Mouse (Mus musculus) liver, embryonic 14.5 days (tissue): Measurements from ENCODE around the gene Glra1. TPM values are rescaled to one million over a fixed set of nuclear protein-coding genes. Genes with fewer than 3 reads are reported as not detected.

Experiments used
- ATAC-seq: fragments of 200-750 bp; cut with Nextera tagmentation; 2 replicates; pipeline ENCODE4 v1.8.0; 2017; ENCODE audit warnings: moderate number of reproducible peaks, mild to moderate bottlenecking, moderate library complexity; ENCODE audit not compliant: insufficient read depth
- DNase-seq, 3 experiments: peaks; one replicate each; pipeline ENCODE4 v3.0.0-alpha.2; 2012 to 2013; ENCODE audit warnings: low read depth in 3 of 3, low spot score in 3 of 3
- H3K27ac ChIP-seq: fragments of 300-500 bp; sonication (generic); 2 replicates; pipeline ENCODE4 v1.5.1; 2014; ENCODE audit warnings: moderate library complexity, mild to moderate bottlenecking, control low read depth, inconsistent platforms
- H3K27me3 ChIP-seq: fragments of 300-500 bp; sonication (generic); 2 replicates; pipeline ENCODE4 v1.6.1; 2014; ENCODE audit warnings: mild to moderate bottlenecking, low read length, moderate library complexity; ENCODE audit not compliant: control insufficient read depth, insufficient read depth
- H3K36me3 ChIP-seq: fragments of 300-500 bp; sonication (generic); replicated peaks from 2 replicates; pipeline ENCODE4 v1.6.1; 2014; ENCODE audit warnings: low read depth; ENCODE audit not compliant: control insufficient read depth, insufficient read depth
- H3K4me1 ChIP-seq, 2 experiments: fragments of 200-500 bp in 1 of 2; fragments of 300-500 bp in 1 of 2; sonication (generic) in 1 of 2; replicated peaks; 2 replicates each; pipeline ENCODE4 v1.6.1; 2012 to 2014; ENCODE audit warnings: antibody characterized with exemption in 1 of 2, inconsistent platforms in 1 of 2, low read length in 1 of 2; ENCODE audit not compliant: control insufficient read depth in 2 of 2, insufficient read depth in 2 of 2
- H3K4me2 ChIP-seq: fragments of 300-500 bp; sonication (generic); 2 replicates; pipeline ENCODE4 v1.6.1; 2014; ENCODE audit warnings: low read depth, mild to moderate bottlenecking, control low read depth, moderate library complexity
- H3K4me3 ChIP-seq, 2 experiments: fragments of 200-500 bp in 1 of 2; fragments of 300-500 bp in 1 of 2; sonication (generic) in 1 of 2; 2 replicates each; pipeline ENCODE4 v1.5.1; 2012 to 2014; ENCODE audit warnings: low read depth in 2 of 2, low read length in 2 of 2, mild to moderate bottlenecking in 2 of 2, control low read depth in 1 of 2, inconsistent platforms in 1 of 2, moderate library complexity in 1 of 2; ENCODE audit not compliant: insufficient read depth in 1 of 2
- H3K9ac ChIP-seq: fragments of 300-500 bp; sonication (generic); replicated peaks from 2 replicates; pipeline ENCODE4 v1.6.1; 2014; ENCODE audit warnings: mild to moderate bottlenecking, control low read depth, moderate library complexity
- H3K9me3 ChIP-seq: fragments of 300-500 bp; sonication (generic); 2 replicates; pipeline ENCODE4 v1.6.1; 2016; ENCODE audit warnings: low read length, mixed read lengths; ENCODE audit not compliant: control insufficient read depth
- CTCF ChIP-seq: IDR thresholded peaks from 2 replicates; pipeline ENCODE4 v1.5.1; 2016; ENCODE audit warnings: antibody characterized with exemption, low read depth, control low read depth
- EP300 ChIP-seq: IDR thresholded peaks from 2 replicates; pipeline ENCODE4 v1.6.1; 2016; ENCODE audit warnings: antibody characterized with exemption, low read depth
- WGBS: fragments of 180-500 bp; shearing (Covaris S2); extraction: QIAGEN DNeasy Blood & Tissue Kit; methylation state at CpG from one replicate; pipeline ENCODE4 v1.1.7; 2014; ENCODE audit not compliant: insufficient replicate concordance; 5-methylcytosine and 5-hydroxymethylcytosine counted together
- polyA plus RNA-seq, 2 experiments: library from polyadenylated mRNA; depleted of rRNA in 1 of 2; stranded (reverse) in 1 of 2; unstranded in 1 of 2; fragments of >200 nt; fragmentation: Nextera tagmentation in 1 of 2; extraction: Ambion mirVana in 1 of 2; gene quantifications; 2 replicates each; pipeline versions ENCODE4 v1.2.1 to v1.2.3; 2012 to 2014

Glra1 gene
- polyA plus RNA-seq, 2 experiments = not detected

DNA sequence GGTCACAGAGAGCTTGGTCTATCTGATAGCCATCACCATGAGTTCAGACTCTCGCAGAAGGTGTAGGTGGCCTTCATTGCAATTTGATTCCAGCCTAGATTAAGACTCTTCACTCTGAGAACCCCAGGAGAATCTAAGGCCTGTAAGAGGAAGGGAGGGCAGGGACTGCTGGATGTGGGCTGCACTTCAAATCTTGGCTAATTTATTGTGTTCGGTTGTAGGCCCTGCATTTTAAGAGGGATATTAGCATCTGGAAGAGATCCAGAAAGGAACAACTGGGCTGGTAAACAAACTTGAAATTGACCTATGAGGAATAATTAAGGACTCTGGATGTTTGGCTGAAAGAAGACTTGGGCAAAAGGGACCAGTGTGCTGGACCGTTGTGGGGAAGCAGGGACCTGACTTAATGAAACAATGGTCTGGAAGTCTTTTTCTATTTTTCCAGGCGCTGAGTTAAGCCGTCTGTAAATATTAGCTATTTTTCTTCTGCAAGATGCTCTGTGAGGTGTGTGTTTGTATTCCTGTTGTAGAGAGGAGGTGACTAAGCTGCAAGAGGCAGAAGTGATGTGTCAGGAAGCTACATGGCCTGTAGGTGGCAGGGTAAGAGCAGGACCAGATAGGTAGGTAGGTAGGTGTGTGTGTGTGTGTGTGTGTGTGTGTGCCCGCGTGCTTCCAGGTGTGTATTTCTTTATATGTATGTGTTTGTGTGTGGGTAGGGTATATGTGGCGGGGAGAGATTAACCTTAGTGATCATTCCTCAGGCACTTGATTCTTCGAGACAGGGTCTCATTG lies 18.4 kb downstream of the Glra1 start:
- Histone ChIP-seq H3K9ac (no peak overlapping the region), H3K4me1 (no peaks in the 10 kb centered on the region), H3K27me3 (no peaks in the 10 kb centered on the region), H3K27ac (no peak overlapping the region), H3K4me3 (no peak overlapping the region), H3K36me3 (no peaks in the 10 kb centered on the region), H3K4me2 (no peak overlapping the region), H3K9me3 (no peaks in the 10 kb centered on the region)
- WGBS = 67% methylated on average over 9 of the region's 9 CpGs
- ATAC-seq (no peak), DNase-seq (no peak)
- TF ChIP-seq CTCF (no peak), EP300 (no peak)

DNA sequence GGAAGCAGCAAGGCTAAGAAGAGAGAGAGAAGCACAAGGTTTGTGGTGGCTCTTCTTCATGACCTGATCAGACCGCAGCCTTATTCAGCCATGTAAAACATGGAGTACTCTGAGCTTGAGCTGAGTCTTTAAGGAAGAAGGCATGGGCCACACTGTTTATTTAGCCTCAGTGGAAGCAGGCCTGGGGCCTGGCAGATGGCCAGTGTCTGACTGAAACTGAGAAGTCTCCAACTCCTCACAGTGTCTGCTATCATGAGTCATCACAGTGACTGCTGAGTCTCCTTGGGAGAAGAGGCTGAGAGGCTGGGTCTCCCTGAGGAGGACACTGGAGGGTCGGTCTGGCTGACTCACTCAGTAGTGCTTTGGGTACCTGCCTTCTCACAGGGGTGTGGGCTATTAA lies 33.6 kb downstream of the Glra1 start:
- 49% methylated on average over 2 of the region's 2 CpGs for whole genome bisulfite sequencing
- Histone ChIP-seq H3K27ac (no peak overlapping the region), H3K36me3 (no peaks in the 10 kb centered on the region), H3K4me1 (no peaks in the 10 kb centered on the region), H3K9ac (no peak overlapping the region), H3K4me3 (no peak overlapping the region), H3K4me2 (no peak overlapping the region), H3K9me3 (no peaks in the 10 kb centered on the region), H3K27me3 (no peaks in the 10 kb centered on the region)
- TF ChIP-seq EP300 (no peak), CTCF (no peak)
- no peak for DNase-seq
- no peak for ATAC-seq

DNA sequence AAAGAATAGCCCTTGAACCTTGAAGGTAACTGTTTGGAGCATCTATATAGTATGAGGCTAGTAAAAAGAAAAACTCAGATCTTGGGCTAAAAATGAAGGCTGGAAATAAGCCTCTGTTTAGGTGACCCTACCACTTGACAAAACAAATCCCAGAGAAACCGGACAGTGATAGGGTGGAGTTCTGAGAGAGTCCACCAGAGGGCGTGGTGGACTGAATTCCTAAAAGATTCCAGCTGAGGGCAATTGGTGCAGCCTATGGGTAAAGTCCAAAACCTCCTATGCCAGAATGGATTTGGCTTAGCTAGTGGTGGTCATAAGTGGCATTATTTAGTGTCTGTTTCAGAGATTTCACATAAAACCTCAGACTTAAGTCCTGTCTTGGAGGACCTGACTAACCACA lies 36.9 kb downstream of the Glra1 start:
- Histone ChIP-seq H3K4me3 (no peak overlapping the region), H3K9me3 (no peaks in the 10 kb centered on the region), H3K27ac (no peak overlapping the region), H3K4me2 (no peak overlapping the region), H3K36me3 (no peaks in the 10 kb centered on the region), H3K9ac (no peak overlapping the region), H3K4me1 (no peaks in the 10 kb centered on the region), H3K27me3 (no peaks in the 10 kb centered on the region)
- 22% methylated on average over 2 of the region's 2 CpGs for WGBS
- DNase-seq (peak in 1 of 3 experiments; percentile 1), ATAC-seq (no peak)
- TF ChIP-seq EP300 (no peak), CTCF (peak; percentile 65)

DNA sequence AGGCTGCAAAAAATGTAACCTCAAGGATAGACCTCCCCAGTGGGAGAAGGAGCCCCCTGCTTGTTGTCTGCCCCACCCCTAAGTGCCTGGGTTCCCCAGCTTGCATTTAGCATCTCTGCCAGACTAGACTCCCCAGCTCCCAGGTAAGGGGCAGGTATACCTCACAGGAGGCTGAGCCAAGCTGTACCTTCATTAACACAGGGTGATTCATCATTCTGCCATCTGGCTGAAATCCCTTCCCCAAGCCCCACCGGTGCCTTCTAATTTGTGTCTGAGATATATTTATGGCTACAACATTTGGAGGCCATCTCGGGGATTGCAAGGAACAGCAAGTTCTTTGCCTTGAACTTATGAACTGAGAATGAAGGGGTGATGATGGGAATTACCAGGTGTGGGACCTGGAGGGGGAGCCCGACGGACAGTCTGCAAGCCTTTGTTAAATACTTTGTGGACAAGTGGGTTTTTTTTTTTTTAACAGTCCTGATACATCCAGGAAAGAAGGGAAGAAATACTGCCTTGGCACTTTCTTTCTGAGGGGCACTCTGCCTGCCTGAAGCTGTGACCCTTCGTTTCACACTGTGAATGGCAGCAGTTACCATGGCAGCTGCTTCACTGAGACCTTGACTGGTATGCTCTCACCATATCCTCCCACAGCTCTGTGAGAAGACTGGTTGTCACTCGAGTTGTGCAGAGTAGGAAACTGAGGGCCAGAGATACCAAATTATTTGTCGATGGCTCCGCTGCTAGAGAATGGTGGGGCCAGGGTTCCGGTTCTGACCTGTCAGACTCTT lies 41.5 kb downstream of the Glra1 start:
- H3K4me1 ChIP-seq = no peaks in the 10 kb centered on the region
- H3K27ac ChIP-seq = no peak overlapping the region
- no peak overlapping the region for H3K9ac ChIP-seq
- 55% methylated on average over 9 of the region's 9 CpGs for WGBS
- ATAC-seq (no peak), DNase-seq (no peak)
- no peaks in the 10 kb centered on the region for H3K36me3 ChIP-seq
- no peak overlapping the region for H3K4me3 ChIP-seq
- no peaks in the 10 kb centered on the region for H3K27me3 ChIP-seq
- H3K9me3 ChIP-seq = no peaks in the 10 kb centered on the region
- no peak overlapping the region for H3K4me2 ChIP-seq
- TF ChIP-seq CTCF = no peak
- TF ChIP-seq EP300 = no peak

DNA sequence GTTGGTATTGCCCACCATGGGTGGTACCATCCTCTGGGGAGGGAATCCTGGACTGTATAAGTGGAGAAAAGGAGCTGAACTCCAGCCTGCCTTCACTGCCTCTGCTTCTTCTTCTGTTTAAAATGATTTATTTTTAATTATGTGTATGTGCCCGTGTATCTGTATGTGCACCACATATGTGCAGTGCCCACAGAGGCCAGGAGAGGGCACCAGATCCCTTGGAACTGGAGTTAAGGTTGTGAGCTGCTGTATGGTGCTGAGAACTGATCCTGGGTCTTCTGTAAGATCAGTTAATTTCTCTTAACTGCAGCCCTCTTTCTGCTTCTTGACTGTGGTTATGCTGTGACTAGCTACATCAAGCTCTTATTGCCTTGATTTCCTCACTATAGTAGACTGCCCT lies 62.3 kb downstream of the Glra1 start:
- TF ChIP-seq CTCF (peak; percentile 40), EP300 (no peak)

More for the DNA sequence above, 62.3 kb downstream of the Glra1 start:
- no peaks in the 10 kb centered on the region for H3K27me3 ChIP-seq
- H3K4me3 ChIP-seq = no peak overlapping the region
- DNase-seq (no peak), ATAC-seq (no peak)
- no peak overlapping the region for H3K4me2 ChIP-seq
- 59% methylated on average over 1 of the region's 1 CpGs for WGBS
- no peaks in the 10 kb centered on the region for H3K9me3 ChIP-seq
- H3K9ac ChIP-seq = no peak overlapping the region
- H3K36me3 ChIP-seq = no peaks in the 10 kb centered on the region
- no peaks in the 10 kb centered on the region for H3K4me1 ChIP-seq
- H3K27ac ChIP-seq = no peak overlapping the region
